Mouse (Mus musculus) bone marrow macrophage, adult 2 months (primary cell): ENCODE results near the gene Tm4sf5. TPM values are rescaled to one million over a fixed set of nuclear protein-coding genes. Genes with fewer than 3 reads are reported as not detected.
A peak's percentile ranks its signal among the peaks of the same experiment; 100 is the strongest.

Source experiments
- H3K27ac ChIP-seq: 2 replicates; pipeline ENCODE4 v1.5.1; 2012; ENCODE audit warnings: low read depth, low read length; ENCODE audit not compliant: insufficient read depth
- H3K4me1 ChIP-seq: 2 replicates; pipeline ENCODE4 v1.6.1; 2012; ENCODE audit warnings: low read length; ENCODE audit not compliant: control insufficient read depth, insufficient read depth
- H3K4me3 ChIP-seq: 2 replicates; pipeline ENCODE4 v1.5.1; 2012; ENCODE audit warnings: mild to moderate bottlenecking, low read length, moderate library complexity; ENCODE audit not compliant: insufficient read depth
- CTCF ChIP-seq: IDR thresholded peaks from 2 replicates; pipeline ENCODE4 v1.5.1; 2012; ENCODE audit warnings: low read depth, mild to moderate bottlenecking, low read length, moderate library complexity
- POLR2A ChIP-seq: IDR thresholded peaks from 2 replicates; pipeline ENCODE4 v1.6.1; 2012; ENCODE audit warnings: mild to moderate bottlenecking, low read depth, low read length, borderline replicate concordance
- polyA plus RNA-seq: library from polyadenylated mRNA; stranded (reverse); fragments of >200 nt; gene quantifications from 2 replicates; pipeline ENCODE4 v1.2.4, GENCODE M21; 2012; ENCODE audit not compliant: missing spikeins, insufficient read depth, insufficient read length

Tm4sf5 gene
- polyA plus RNA-seq, 1 experiment: 4.3 TPM

DNA sequence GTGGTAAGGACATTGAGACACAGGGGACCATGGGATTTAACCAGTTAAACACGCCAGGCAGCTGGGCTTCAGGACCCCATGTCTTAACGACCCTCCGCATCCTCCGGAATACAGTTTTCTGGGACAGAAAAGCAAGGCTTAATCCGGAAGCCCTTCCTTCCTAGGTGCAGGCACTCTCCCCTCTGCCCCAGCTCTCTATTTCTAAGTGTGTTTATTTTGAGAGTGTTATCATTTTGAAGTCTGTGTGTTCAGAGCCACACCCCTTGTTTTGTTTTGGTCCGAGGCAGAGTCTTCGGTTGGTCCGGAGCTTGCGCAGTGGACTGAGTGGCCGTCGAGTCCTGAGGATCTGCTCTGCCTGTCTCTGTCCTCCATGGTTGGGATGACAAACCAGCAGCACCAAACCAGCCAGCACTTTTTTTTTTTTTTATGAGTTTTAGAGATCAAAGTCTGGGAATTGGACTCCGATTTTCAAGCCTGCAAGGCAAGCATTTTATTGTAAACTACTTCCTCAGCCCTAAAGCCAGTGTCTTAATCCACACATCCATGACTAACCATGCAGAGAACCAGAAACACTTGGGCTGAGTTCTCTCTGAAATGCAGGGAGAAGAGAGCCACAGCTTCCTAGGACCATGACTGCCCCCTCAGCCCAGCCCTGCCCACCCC, 30.0 kb upstream of the Tm4sf5 start:
- Histone ChIP-seq H3K4me3 (no peak overlapping the region), H3K4me1 (peaks cover 57% of the 10 kb centered on the region), H3K27ac (peak overlapping the region; percentile 72)
- TF ChIP-seq POLR2A: no peak
- no peak for TF ChIP-seq CTCF

DNA sequence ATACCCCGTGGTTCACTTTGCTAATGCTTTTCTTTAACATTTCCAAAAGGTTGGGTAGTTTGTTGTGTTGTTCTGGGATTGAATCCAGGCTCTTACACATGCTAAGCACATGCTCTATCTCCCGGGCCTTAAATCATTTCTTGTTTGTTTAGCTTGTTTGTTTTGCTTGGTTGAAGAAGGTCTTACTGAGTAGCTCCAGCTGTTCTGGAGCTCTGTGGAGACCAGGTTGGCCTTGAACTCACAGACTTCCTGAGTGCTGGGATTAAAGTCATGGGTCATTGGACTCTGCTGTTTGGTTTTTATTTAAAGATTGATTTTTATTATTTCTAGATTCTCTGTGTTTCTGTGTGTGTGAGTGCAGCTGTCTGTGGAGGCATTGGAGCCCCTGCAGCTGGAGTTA, 19.5 kb upstream of the Tm4sf5 start:
- no peak overlapping the region for H3K4me3 ChIP-seq
- no peak for TF ChIP-seq CTCF
- no peak for TF ChIP-seq POLR2A
- H3K27ac ChIP-seq: no peak overlapping the region

DNA sequence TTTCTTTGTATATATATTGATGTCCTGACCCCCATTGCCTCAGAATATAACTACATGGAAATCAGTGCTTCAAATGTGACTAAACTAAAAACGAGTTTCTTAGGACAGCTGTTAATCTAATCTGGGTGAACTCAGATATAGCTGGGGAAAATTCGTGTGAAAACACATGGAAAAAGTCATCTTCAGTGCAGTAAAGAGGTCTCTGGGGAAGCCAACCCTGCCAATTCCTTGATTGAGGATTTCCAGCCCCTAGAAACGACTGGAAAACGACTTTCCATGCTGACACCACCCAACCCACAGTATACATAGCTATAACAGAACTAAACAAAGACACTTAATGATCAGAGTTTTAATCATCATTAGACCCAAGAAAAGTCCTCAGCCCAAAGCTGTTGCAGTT, 17.2 kb upstream of the Tm4sf5 start:
- 0 out of 2 replicates have a peak overlapping the region, but pooled peaks have one; percentile 19 for H3K27ac ChIP-seq
- H3K4me1 ChIP-seq: peaks cover 44% of the 10 kb centered on the region
- TF ChIP-seq POLR2A: no peak
- TF ChIP-seq CTCF: no peak
- no peak overlapping the region for H3K4me3 ChIP-seq

More for the DNA sequence above, 19.5 kb upstream of the Tm4sf5 start:
- H3K4me1 ChIP-seq: peaks cover 47% of the 10 kb centered on the region

DNA sequence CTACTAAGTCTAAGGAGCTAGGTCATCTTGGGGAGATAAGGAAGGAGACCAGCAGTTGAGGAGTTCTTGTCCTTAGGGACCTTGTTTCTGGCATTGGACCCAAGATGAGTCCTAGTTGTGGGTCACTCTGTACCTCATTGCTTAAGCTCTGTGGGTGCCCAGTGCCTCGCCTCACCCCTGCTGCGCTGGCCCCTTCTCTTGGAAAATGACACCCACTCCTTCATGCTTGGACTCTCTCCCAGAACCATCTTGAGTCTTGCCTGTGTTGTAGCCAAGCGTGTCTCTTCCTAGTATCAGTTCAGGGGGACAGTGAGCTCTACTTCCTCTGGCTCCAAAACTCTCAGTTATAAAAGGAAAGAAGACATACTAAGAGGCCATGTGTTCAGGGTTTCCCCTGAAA, 15.9 kb upstream of the Tm4sf5 start:
- Histone ChIP-seq H3K27ac (peak overlapping the region; percentile 95), H3K4me1 (peaks cover 42% of the 10 kb centered on the region), H3K4me3 (peak overlapping the region; percentile 2; the same call in 1 of the 2 replicates)
- no peak for TF ChIP-seq CTCF
- no peak for TF ChIP-seq POLR2A

DNA sequence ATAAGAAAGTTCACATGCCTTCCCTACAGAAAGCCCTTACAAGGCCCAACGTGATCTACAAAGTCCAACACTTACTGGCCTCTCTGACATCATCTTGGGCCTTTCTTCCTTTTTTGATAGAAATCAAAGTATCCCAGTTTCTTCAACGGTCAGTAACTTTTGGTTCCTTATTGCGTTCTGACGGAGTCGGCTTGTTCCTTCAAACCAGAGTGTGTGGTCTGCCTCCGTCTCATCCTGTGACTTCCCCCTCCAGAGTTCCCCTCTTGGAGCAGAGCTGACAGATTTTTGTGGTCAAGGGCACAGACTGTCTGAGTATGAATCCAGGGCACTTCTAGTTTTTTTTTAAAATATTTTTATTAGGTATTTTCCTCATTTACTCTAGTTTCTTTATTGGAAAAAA, 15.4 kb upstream of the Tm4sf5 start:
- peak overlapping the region; percentile 95 for H3K27ac ChIP-seq
- peaks cover 42% of the 10 kb centered on the region for H3K4me1 ChIP-seq
- no peak for TF ChIP-seq POLR2A
- no peak for TF ChIP-seq CTCF
- H3K4me3 ChIP-seq: no peak overlapping the region

DNA sequence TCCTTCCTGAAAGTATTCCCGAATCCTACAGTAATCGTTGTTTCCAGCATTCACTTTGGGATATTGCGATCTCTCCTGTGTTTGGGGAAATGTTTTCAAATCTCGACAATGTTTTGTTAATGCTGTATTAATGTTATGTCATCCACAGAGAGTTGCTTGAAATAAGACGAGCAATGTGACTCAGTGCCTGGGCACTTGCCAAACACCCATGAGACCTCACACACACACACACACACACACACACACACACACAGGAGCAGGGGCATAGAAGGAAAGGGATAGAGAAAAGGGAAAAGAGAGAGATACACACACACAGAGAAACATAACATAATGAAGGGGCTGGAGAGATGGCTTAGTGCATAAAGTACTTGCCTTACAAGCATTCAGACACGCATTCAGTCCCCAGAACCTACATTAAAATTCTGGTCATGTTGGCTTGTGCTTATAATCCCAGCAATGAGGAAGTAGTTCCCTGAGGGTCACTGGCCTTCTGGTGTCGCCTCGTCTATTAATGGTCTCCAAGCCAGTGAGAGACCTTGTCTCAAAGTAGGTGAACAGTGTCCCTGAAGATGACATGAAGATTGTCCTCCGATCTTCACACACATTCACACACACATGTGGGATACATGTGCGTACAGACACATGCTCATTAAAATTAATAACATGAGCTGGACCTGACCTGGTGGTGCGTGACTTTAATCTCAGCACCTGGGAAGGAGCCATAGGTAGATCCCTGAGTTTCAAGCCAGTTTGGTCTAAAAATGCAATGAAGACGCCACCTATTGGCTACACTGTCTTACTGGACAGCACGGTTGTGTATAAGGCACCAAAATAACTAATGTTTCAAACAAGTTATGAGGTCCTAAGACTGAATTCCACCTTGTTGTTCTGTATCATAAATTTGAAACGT, 5.2 kb upstream of the Tm4sf5 start:
- TF ChIP-seq POLR2A (no peak), CTCF (no peak)
- H3K4me3 ChIP-seq: no peak overlapping the region
- H3K4me1 ChIP-seq: peaks cover 33% of the 10 kb centered on the region
- peak overlapping the region; percentile 92 for H3K27ac ChIP-seq

DNA sequence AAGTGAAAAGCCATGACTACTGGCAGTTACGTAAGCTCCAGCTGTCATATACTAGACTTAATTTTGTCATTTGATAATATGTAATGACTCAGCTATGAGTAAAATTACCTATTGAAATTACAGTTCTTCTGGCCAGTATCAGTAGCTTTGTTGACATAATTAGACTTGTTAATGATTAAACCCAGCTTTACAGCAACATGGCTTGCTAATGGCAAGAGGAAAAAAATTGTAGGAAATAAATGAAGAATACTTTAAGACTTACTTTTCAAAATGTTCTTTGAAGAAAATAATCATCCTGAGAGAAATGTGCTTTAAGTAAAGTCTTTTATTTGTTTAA, 4.6 kb upstream of the Tm4sf5 start:
- peak overlapping the region; percentile 92 for H3K27ac ChIP-seq
- peaks cover 37% of the 10 kb centered on the region for H3K4me1 ChIP-seq
- TF ChIP-seq POLR2A (no peak), CTCF (no peak)
- H3K4me3 ChIP-seq: no peak overlapping the region

DNA sequence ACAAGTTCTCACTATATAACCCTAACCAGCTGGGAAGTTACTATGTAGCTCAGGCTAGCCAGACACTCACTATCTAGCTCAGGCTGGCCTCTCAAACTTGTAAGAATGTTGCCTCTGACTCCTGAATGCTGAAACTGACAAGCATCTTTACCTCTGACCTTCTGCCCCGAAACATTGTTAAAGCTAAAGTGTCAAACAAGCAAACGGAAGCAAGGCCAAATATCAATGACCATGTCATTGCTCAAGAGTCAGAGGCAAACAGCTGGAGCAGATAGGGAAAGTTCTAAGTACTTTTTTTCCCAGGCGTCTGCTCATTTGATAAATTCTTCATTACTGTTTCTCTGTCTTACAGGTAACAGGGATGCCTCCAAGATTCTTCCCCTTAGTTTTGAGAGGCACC, 3.0 kb upstream of the Tm4sf5 start:
- H3K27ac ChIP-seq: no peak overlapping the region

DNA sequence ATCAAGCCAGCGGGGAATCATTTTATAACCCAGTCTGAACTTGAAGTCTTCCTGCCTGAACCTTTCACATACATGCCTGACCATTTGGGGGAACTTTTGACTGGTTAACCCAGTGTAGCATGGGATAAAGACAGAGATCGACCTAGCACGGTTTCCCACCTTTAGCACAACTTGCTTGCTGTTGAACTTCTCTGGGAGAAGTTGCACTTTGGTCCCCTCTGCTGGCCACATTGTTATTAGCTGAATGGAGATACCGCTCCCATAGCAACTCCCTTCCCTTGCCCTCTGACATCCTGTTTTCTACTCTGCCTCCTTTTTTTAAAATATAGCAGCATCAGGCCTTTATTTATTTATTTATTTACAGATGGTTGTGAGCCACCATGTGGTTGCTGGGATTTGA, 1.3 kb downstream of the Tm4sf5 start:
- H3K4me1 ChIP-seq: peaks cover 14% of the 10 kb centered on the region
- H3K4me3 ChIP-seq: no peak overlapping the region
- peak; percentile 37 for TF ChIP-seq CTCF
- no peak for TF ChIP-seq POLR2A
- H3K27ac ChIP-seq: no peak overlapping the region

More for the DNA sequence above, 3.0 kb upstream of the Tm4sf5 start:
- TF ChIP-seq POLR2A (no peak), CTCF (no peak)
- Histone ChIP-seq H3K4me3 (no peak overlapping the region), H3K4me1 (peaks cover 39% of the 10 kb centered on the region)

DNA sequence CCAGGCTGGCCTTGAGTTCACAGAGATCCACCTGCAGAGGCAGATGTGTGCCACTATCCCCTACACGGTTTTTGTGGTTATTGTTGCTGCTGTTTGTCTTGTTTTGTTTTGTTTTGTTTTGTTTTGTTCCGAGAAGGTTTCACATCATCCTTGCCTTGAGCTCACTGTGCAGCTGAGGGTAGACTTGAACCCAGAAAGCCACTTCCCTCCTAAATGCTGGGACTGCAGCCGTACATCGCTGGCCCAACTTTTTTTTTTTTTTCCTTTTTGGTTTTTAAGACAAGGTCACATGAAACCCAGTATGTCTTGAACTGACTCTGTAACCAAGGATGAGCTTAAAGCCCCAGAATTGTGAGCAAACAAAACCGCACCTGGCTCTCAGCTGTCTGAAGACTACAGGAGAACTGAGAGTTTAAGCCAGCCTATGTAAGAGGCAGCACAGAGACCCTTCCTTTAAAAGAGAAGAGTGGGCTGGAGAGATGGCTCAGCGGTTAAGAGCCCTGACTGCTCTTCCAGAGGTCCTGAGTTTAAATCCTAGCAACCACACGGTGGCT, 2.0 kb downstream of the Tm4sf5 start:
- Histone ChIP-seq H3K4me1 (peaks cover 14% of the 10 kb centered on the region), H3K27ac (no peak overlapping the region), H3K4me3 (no peak overlapping the region)
- TF ChIP-seq POLR2A (no peak), CTCF (no peak)
